ENCODE assay signal across 9 mouse cellular contexts in the genomic region with DNA sequence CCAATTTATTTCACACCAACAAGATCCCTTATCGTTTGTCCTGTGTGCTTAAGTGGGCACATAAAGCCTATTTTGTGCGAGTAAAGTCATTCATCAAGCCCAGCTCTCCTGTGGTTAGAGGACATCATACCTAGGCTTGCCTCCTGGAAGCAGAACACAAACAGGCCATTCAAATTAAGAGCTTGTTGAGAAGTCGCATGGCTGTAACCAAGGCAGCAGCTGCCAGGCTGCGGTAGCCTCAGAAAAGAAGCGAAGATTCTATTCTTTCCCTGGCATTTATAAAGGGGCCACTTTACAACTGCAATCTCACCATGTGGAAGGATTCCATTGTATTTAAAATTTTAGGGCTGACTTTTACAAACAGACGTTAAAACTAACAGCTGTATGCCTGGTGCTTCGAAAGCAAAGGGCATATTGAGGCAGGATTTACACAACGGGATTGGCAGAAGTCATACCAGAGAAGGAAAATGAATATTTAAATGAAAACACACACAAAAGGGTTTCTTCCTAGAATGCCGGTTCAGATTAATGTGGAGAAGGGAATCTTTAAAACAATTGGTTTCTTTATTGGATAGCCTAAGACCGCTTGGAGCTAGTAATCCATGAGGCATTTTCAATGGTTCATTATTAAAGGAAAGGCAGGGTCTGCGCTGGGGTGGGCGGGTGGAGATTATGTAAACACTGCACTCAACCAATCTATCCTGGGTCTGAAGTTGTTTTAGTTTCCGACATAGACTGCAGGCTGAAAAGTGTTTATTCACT.
DNase-seq lines count a peak whose midpoint lies in the region; ATAC-seq and TF ChIP-seq lines count a peak whose summit lies in the region.
"Had no signal": no experiment of that assay in that cellular context is flagged by ENCODE, and none has a peak within 500 bp of the region (broad histone marks: within the 10 kb centered on the region; RNA-seq: fewer than 3 reads in every experiment).

No protein-coding gene starts in this region.

- intact Hi-C loops in left cerebral cortex, postnatal 4 days (cut with DNase I): no loop called here
- intact Hi-C loops in heart, postnatal 14 days (cut with DNase I): no loop called here

- no peaks in the 10 kb centered on the region for H3K9me3 ChIP-seq in forebrain, embryonic 11.5 days (ENCODE audit: control insufficient read depth, low read length)
- no peaks in the 10 kb centered on the region for H3K9me3 ChIP-seq in intestine, postnatal 0 days (ENCODE audit: control insufficient read depth)

- H3K9ac ChIP-seq in forebrain, embryonic 11.5 days (ENCODE audit: low read length): no peak overlapping the region
- no peak overlapping the region for H3K9ac ChIP-seq in intestine, postnatal 0 days (ENCODE audit: low read depth, low read length)

- TF ChIP-seq CTCF in intestine, postnatal 0 days (IDR thresholded peaks at IDR 0.05; ENCODE audit: low read depth): no peak

- H3K4me2 ChIP-seq in forebrain, embryonic 11.5 days (ENCODE audit: low read depth, low read length, severe bottlenecking): peak overlapping the region; percentile 32; the same call in 1 of the 2 replicates
- H3K4me2 ChIP-seq in intestine, postnatal 0 days (replicated peaks; ENCODE audit: low read depth): 0 out of 2 replicates have a peak overlapping the region, but pooled peaks have one; percentile 24

- H3K27me3 ChIP-seq in forebrain, embryonic 11.5 days (ENCODE audit: control insufficient read depth, insufficient read depth, low read length): peaks cover 15% of the 10 kb centered on the region
- no peaks in the 10 kb centered on the region for H3K27me3 ChIP-seq in intestine, postnatal 0 days (replicated peaks; ENCODE audit: control insufficient read depth, insufficient read depth, low read length)

- peak; percentile 87 for ATAC-seq in forebrain, embryonic 11.5 days (replicated peaks; ENCODE audit: low FRiP score)
- no peak for ATAC-seq in intestine, postnatal 0 days
- no peak for ATAC-seq in megakaryocyte-erythroid progenitor cell, adult 5-6 weeks (replicated peaks; ENCODE audit: low FRiP score, low TSS enrichment, poor library complexity, severe bottlenecking)

- H3K27ac ChIP-seq in forebrain, embryonic 11.5 days (ENCODE audit: low read depth, low read length): no peak overlapping the region
- no peak overlapping the region for H3K27ac ChIP-seq in intestine, postnatal 0 days (ENCODE audit: low read depth, low read length)

- H3K4me1 ChIP-seq in forebrain, embryonic 11.5 days (replicated peaks; ENCODE audit: control insufficient read depth, insufficient read depth, low read length): no peaks in the 10 kb centered on the region; the same call in 1 of the 2 replicates
- H3K4me1 ChIP-seq in intestine, postnatal 0 days (replicated peaks; ENCODE audit: control insufficient read depth, insufficient read depth, low read length): no peaks in the 10 kb centered on the region

- H3K36me3 ChIP-seq in forebrain, embryonic 11.5 days (ENCODE audit: control insufficient read depth, insufficient read depth, low read length): no peaks in the 10 kb centered on the region
- H3K36me3 ChIP-seq in intestine, postnatal 0 days (ENCODE audit: control insufficient read depth, insufficient read depth): no peaks in the 10 kb centered on the region

- WGBS in forebrain, embryonic 11.5 days: 10% methylated on average over 13 of the region's 13 CpGs
- WGBS in intestine, postnatal 0 days: 40% methylated on average over 13 of the region's 13 CpGs

- DNase-seq in left cerebral cortex, postnatal 4 days: peak; percentile 13
- DNase-seq in left cerebral cortex, adult 18-20 months (ENCODE audit: low spot score in 2 of 2): no peak
- peak; percentile 54 for DNase-seq in forebrain, embryonic 11.5 days (ENCODE audit: low spot score)
- DNase-seq in retina, postnatal 1 day: peak; percentile 61
- no peak for DNase-seq in gastrocnemius, adult 18-20 months (ENCODE audit: low spot score)
- no peak for DNase-seq in heart, postnatal 14 days
- DNase-seq: kidney, adult 2 months had no signal

- H3K4me3 ChIP-seq in forebrain, embryonic 11.5 days (ENCODE audit: low read depth, low read length): peak overlapping the region; percentile 1; the same call in 1 of the 2 replicates
- no peak overlapping the region for H3K4me3 ChIP-seq in intestine, postnatal 0 days (ENCODE audit: low read depth, low read length)

Comparison
In these comparisons a context has a peak if more than half of its experiments do, and no peak if none do; other contexts are left out.
1. DNase-seq: peak in left cerebral cortex, postnatal 4 days (single experiment), forebrain, embryonic 11.5 days (single experiment) and retina, postnatal 1 day (single experiment); none in left cerebral cortex, adult 18-20 months (0 of 2), gastrocnemius, adult 18-20 months (single experiment) and heart, postnatal 14 days (0 of 2).